Mouse (Mus musculus) R1 (cell line): ENCODE results near the gene Dlg2.

Experiments
- DNase-seq: peaks from one replicate; pipeline ENCODE4 v3.0.0-alpha.2; 2018; ENCODE audit warnings: low read depth, low spot score

The Dlg2 gene

GRCm38 (mm10) chr7:92275353-92275752, 1798.9 kb downstream of the Dlg2 start:
- no peak for DNase-seq

GRCm38 (mm10) chr7:92277629-92278028, 1801.2 kb downstream of the Dlg2 start:
- DNase-seq = no peak

GRCm38 (mm10) chr7:92280925-92281324, 1804.5 kb downstream of the Dlg2 start:
- DNase-seq = peak; percentile 10

GRCm38 (mm10) chr7:92287058-92287457, 1810.6 kb downstream of the Dlg2 start:
- no peak for DNase-seq

GRCm38 (mm10) chr7:92288814-92289213, 1812.3 kb downstream of the Dlg2 start:
- DNase-seq = no peak

GRCm38 (mm10) chr7:92292918-92293518, 1816.5 kb downstream of the Dlg2 start:
- DNase-seq = no peak

- no peak for DNase-seq
Observed at GRCm38 (mm10) chr7:92301046-92301445, 1824.6 kb downstream of the Dlg2 start.

GRCm38 (mm10) chr7:92307634-92308033, 1831.2 kb downstream of the Dlg2 start:
- no peak for DNase-seq

GRCm38 (mm10) chr7:92308168-92308567, 1831.7 kb downstream of the Dlg2 start:
- DNase-seq = no peak

GRCm38 (mm10) chr7:92316389-92316788, 1839.9 kb downstream of the Dlg2 start:
- DNase-seq = no peak

GRCm38 (mm10) chr7:92319469-92319868, 1843.0 kb downstream of the Dlg2 start:
- DNase-seq = no peak

- DNase-seq = no peak
Observed at GRCm38 (mm10) chr7:92320181-92320580, 1843.7 kb downstream of the Dlg2 start.

- no peak for DNase-seq
Observed at GRCm38 (mm10) chr7:92321786-92322185, 1845.3 kb downstream of the Dlg2 start.

GRCm38 (mm10) chr7:92322342-92323069, 1846.0 kb downstream of the Dlg2 start:
- DNase-seq = no peak

- peak; percentile 23 for DNase-seq
Observed at GRCm38 (mm10) chr7:92323710-92324109, 1847.2 kb downstream of the Dlg2 start.

GRCm38 (mm10) chr7:92327343-92327896, 1850.9 kb downstream of the Dlg2 start:
- DNase-seq = no peak

GRCm38 (mm10) chr7:92333220-92333898, 1856.9 kb downstream of the Dlg2 start:
- no peak for DNase-seq

- DNase-seq = no peak
Observed at GRCm38 (mm10) chr7:92356542-92356941, 1880.1 kb downstream of the Dlg2 start.

- no peak for DNase-seq
Observed at GRCm38 (mm10) chr7:92363386-92363785, 1886.9 kb downstream of the Dlg2 start.

GRCm38 (mm10) chr7:92363800-92364199, 1887.3 kb downstream of the Dlg2 start:
- DNase-seq = no peak

- DNase-seq = no peak
Observed at GRCm38 (mm10) chr7:92367111-92367510, 1890.6 kb downstream of the Dlg2 start.

- no peak for DNase-seq
Observed at GRCm38 (mm10) chr7:92370521-92370920, 1894.0 kb downstream of the Dlg2 start.
